Mouse (Mus musculus) ovary, postnatal 10 days (tissue): ENCODE results near the gene Txlng.
A peak's percentile ranks its signal among the peaks of the same experiment; 100 is the strongest.
"Not testable (repeated sequence)": the region's sequence is repeated elsewhere in the genome, so short reads cannot be mapped to it uniquely, and the experiment has no call there.

Experiments
- DNase-seq: peaks from one replicate; pipeline ENCODE4 v3.0.0; 2022; ENCODE audit warnings: low spot score

Gene Txlng

GRCm38 (mm10) chrX:162829203-162829708 lies at the start of gene Txlng:
Gene Txlng, minus strand, starts transcription at chrX:162829454.
- peak; percentile 70 for DNase-seq

- DNase-seq: no peak
Measured at GRCm38 (mm10) chrX:162878236-162878635, 49.0 kb upstream of the Txlng start.

GRCm38 (mm10) chrX:162873761-162874160 lies 44.5 kb upstream of the Txlng start:
- no peak for DNase-seq

- no peak for DNase-seq
Measured at GRCm38 (mm10) chrX:162871734-162872517, 42.7 kb upstream of the Txlng start.

- DNase-seq: no peak
Measured at GRCm38 (mm10) chrX:162868294-162868965, 39.2 kb upstream of the Txlng start.

GRCm38 (mm10) chrX:162848682-162849081 lies 19.4 kb upstream of the Txlng start:
- DNase-seq: no peak

- no peak for DNase-seq
Measured at GRCm38 (mm10) chrX:162845531-162845930, 16.3 kb upstream of the Txlng start.

GRCm38 (mm10) chrX:162844447-162845100 lies 15.3 kb upstream of the Txlng start:
- DNase-seq: no peak

- no peak for DNase-seq
Measured at GRCm38 (mm10) chrX:162832101-162832500, 2.8 kb upstream of the Txlng start.

- no peak for DNase-seq
Measured at GRCm38 (mm10) chrX:162831542-162831941, 2.3 kb upstream of the Txlng start.

GRCm38 (mm10) chrX:162831036-162831435 lies 1.8 kb upstream of the Txlng start:
- no peak for DNase-seq

- not testable (repeated sequence) for DNase-seq
Measured at GRCm38 (mm10) chrX:162830313-162830712, 1.1 kb upstream of the Txlng start.

- no peak for DNase-seq
Measured at GRCm38 (mm10) chrX:162829741-162830140, 487 bp upstream of the Txlng start.

- no peak for DNase-seq
Measured at GRCm38 (mm10) chrX:162828783-162829182, 471 bp downstream of the Txlng start.

GRCm38 (mm10) chrX:162828016-162828415 lies 1.2 kb downstream of the Txlng start:
- DNase-seq: no peak

- peak; percentile 1 for DNase-seq
Measured at GRCm38 (mm10) chrX:162800371-162800770, 28.9 kb downstream of the Txlng start.

- not testable (repeated sequence) for DNase-seq
Measured at GRCm38 (mm10) chrX:162791392-162791791, 37.9 kb downstream of the Txlng start.

- DNase-seq: no peak
Measured at GRCm38 (mm10) chrX:162788372-162788771, 40.9 kb downstream of the Txlng start.

- DNase-seq: no peak
Measured at GRCm38 (mm10) chrX:162770726-162771125, 58.5 kb downstream of the Txlng start.

GRCm38 (mm10) chrX:162761716-162762395 lies 67.4 kb downstream of the Txlng start:
- no peak for DNase-seq

GRCm38 (mm10) chrX:162760958-162761515 lies 68.2 kb downstream of the Txlng start:
- no peak for DNase-seq
